Mouse (Mus musculus) limb, embryonic 12.5 days (tissue): ENCODE data around the gene Anxa6. TPM values are rescaled to one million over a fixed set of nuclear protein-coding genes. Genes with fewer than 3 reads are reported as not detected.
"Not testable (repeated sequence)": the region's sequence is repeated elsewhere in the genome, so short reads cannot be mapped to it uniquely, and the experiment has no call there.

Experiments
- ATAC-seq: fragments of 200-750 bp; cut with Nextera tagmentation; 2 replicates; pipeline ENCODE4 v1.8.0; 2017; ENCODE audit warnings: low read depth, moderate TSS enrichment; ENCODE audit not compliant: insufficient number of reproducible peaks, insufficient read depth, low FRiP score, low TSS enrichment
- H3K27ac ChIP-seq: fragments of 300-500 bp; sonication (generic); 2 replicates; pipeline ENCODE4 v1.5.1; 2016; ENCODE audit warnings: mild to moderate bottlenecking, moderate library complexity
- H3K27me3 ChIP-seq: fragments of 300-500 bp; sonication (generic); 2 replicates; pipeline ENCODE4 v1.6.1; 2016; ENCODE audit warnings: mild to moderate bottlenecking, moderate library complexity
- H3K36me3 ChIP-seq: fragments of 300-500 bp; sonication (generic); 2 replicates; pipeline ENCODE4 v1.6.1; 2016; ENCODE audit warnings: mild to moderate bottlenecking, moderate library complexity
- H3K4me1 ChIP-seq: fragments of 300-500 bp; sonication (generic); replicated peaks from 2 replicates; pipeline ENCODE4 v1.6.1; 2016
- H3K4me2 ChIP-seq: fragments of 300-500 bp; sonication (generic); 2 replicates; pipeline ENCODE4 v1.6.1; 2016; ENCODE audit warnings: mild to moderate bottlenecking, moderate library complexity
- H3K4me3 ChIP-seq: fragments of 300-500 bp; sonication (generic); replicated peaks from 2 replicates; pipeline ENCODE4 v1.5.1; 2016; ENCODE audit warnings: mild to moderate bottlenecking
- H3K9ac ChIP-seq: fragments of 300-500 bp; sonication (generic); replicated peaks from 2 replicates; pipeline ENCODE4 v1.6.1; 2016; ENCODE audit warnings: mild to moderate bottlenecking, moderate library complexity
- H3K9me3 ChIP-seq: fragments of 300-500 bp; sonication (generic); 2 replicates; pipeline ENCODE4 v1.6.1; 2016; ENCODE audit warnings: mild to moderate bottlenecking, moderate library complexity
- WGBS: fragments of 180-500 bp; shearing (Covaris S2); methylation state at CpG from one replicate; pipeline ENCODE4 v1.1.7; 2016; 5-methylcytosine and 5-hydroxymethylcytosine counted together
- polyA plus RNA-seq: library from polyadenylated mRNA; unstranded; fragments of >200 nt; fragmentation: Nextera tagmentation; extraction: Ambion mirVana; gene quantifications from 2 replicates; pipeline ENCODE4 v1.2.1, GENCODE M21; 2016

The Anxa6 gene
- polyA plus RNA-seq, 1 experiment from 2014 or later = 168 TPM

DNA sequence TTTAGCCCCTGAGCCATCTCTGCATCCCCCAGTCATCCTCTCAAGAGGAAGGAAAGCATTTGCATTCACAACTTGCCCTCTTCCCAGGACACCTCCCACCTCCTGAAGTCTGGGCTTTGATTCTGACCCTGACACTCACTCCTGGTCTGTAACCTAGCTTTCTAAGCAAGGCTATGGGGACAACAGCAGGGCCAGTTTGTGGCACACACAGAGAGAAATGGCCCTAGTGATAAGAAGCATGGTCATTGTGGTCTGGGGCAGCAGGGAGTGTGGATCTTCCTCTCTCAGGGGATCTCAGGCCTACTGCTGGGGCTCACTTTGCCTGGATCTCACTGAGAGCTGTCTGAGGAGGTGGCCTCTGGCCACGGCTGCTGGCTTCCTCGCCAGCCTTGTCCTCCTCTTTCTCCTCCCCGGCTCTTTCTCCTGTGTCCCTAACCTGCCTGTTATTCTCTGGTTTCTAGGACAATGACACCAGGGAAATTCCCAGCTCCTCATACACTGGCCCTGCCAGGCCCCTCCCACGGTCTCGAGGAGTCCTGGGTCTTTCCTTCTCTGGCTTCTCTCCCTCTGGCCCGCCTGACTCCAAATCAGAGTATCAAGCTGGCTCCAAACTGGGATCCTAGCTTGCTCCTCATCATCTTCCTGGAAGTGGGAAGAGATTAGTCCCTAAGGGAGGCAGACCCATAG lies 71.9 kb downstream of the Anxa6 start:
- no peak overlapping the region for H3K4me2 ChIP-seq
- no peaks in the 10 kb centered on the region for H3K27me3 ChIP-seq
- no peaks in the 10 kb centered on the region for H3K9me3 ChIP-seq
- no peak for ATAC-seq
- peaks cover 4% of the 10 kb centered on the region; the same call in 1 of the 2 replicates for H3K4me1 ChIP-seq
- H3K36me3 ChIP-seq = no peaks in the 10 kb centered on the region
- H3K9ac ChIP-seq = no peak overlapping the region
- no peak overlapping the region for H3K4me3 ChIP-seq
- 70% methylated on average over 6 of the region's 6 CpGs for WGBS
- no peak overlapping the region for H3K27ac ChIP-seq

DNA sequence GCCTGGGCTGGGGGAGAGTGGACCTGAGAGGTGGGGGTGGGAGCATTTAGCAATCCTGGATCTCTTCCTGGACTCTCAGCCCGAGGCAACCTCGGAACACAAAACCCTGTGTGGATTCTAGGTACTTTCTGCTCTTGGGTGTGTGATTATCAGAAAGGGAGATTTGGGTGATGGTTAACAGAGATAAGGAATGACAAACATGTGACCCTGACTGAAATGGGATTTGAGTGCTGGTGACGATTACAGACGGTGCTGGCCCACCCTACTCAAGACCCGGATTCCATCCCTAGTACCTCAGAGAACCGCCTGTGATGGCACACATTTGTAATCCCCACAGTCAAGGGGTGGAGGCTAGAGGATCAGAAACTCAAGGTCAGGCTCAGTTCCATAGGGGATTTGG lies 73.0 kb downstream of the Anxa6 start:
- no peak overlapping the region for H3K9ac ChIP-seq
- WGBS = 82% methylated on average over 6 of the region's 6 CpGs
- H3K4me3 ChIP-seq = no peak overlapping the region
- ATAC-seq = no peak
- H3K36me3 ChIP-seq = no peaks in the 10 kb centered on the region
- H3K9me3 ChIP-seq = no peaks in the 10 kb centered on the region
- no peaks in the 10 kb centered on the region for H3K27me3 ChIP-seq
- H3K27ac ChIP-seq = no peak overlapping the region
- H3K4me2 ChIP-seq = no peak overlapping the region
- H3K4me1 ChIP-seq = peaks cover 4% of the 10 kb centered on the region; the same call in 1 of the 2 replicates

DNA sequence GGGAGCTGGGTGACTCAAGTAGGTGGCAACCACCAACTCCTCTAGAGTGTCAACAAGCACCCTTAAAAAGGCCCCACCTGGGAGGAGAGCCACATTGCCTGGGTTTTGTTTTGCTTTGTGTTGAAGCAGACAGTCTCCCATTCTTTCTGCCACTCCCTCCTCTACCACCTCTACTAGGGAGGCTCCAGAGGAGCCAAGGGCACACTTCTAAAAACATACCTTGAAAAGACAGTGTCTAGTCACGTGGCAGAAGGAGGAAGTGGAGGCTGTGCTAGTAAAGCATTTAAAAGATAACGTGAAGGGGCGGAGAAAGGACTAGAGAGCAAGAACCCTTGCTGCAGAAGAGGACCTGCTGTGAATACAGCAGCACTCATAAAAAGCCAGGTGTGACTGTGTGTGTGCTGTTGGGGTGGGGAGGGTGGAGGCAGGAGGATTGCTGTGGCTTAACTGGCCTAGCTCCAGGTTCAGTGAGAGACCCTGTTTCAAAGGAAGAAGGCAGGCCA lies 74.6 kb downstream of the Anxa6 start:
- 34% methylated on average over 3 of the region's 3 CpGs for WGBS
- H3K27ac ChIP-seq = no peak overlapping the region
- no peaks in the 10 kb centered on the region for H3K27me3 ChIP-seq
- H3K9me3 ChIP-seq = no peaks in the 10 kb centered on the region
- no peak for ATAC-seq
- H3K4me1 ChIP-seq = peaks cover 19% of the 10 kb centered on the region
- no peak overlapping the region; the same call in 1 of the 2 replicates for H3K9ac ChIP-seq
- H3K4me3 ChIP-seq = no peak overlapping the region
- H3K36me3 ChIP-seq = no peaks in the 10 kb centered on the region
- H3K4me2 ChIP-seq = no peak overlapping the region

DNA sequence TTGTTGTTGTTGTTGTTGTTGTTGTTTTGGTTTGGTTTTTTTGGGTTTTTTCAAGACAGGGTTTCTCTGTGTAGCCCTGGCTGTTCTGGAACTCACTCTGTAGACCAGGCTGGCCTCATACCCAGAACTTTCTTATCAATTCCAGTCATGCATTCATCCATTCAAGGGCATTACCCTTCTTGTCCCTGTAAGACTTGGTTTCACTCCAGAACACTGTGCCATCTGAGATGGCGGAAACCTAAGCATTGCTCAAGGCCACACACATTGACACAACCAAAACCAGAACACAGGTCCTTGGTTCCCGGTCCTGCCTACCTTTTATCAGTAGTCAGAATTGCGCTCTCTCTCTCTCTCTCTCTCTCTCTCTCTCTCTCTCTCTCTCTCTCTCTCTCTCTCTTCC lies 75.5 kb downstream of the Anxa6 start:
- not testable (repeated sequence) for H3K36me3 ChIP-seq, H3K27me3 ChIP-seq, H3K9ac ChIP-seq, H3K4me3 ChIP-seq, H3K9me3 ChIP-seq, ATAC-seq, H3K4me2 ChIP-seq, H3K27ac ChIP-seq
- WGBS = 90% methylated on average over 3 of the region's 3 CpGs
- H3K4me1 ChIP-seq = peaks cover 16% of the 10 kb centered on the region

DNA sequence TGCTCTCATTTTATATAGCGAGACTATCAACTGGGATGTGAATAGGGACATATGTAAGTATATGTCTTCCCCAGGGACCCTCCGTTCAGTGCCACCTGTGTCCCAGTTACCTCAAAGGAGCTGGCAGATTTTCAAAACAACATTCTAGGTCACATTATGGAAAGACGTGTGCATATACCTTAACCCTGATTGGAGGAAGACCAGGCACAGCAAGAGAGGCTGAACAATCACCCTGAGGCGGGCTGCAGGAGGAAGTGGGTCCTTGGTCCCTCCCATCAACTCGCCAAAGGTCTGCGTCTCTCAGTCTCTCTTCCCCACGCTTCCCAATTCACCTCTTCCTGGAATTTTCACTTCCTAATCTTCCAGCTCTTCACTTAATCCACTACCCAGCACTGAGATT lies 76.3 kb downstream of the Anxa6 start:
- Histone ChIP-seq H3K9me3 (no peaks in the 10 kb centered on the region), H3K36me3 (no peaks in the 10 kb centered on the region), H3K4me1 (peaks cover 15% of the 10 kb centered on the region), H3K4me2 (no peak overlapping the region), H3K27ac (no peak overlapping the region), H3K9ac (no peak overlapping the region), H3K4me3 (no peak overlapping the region), H3K27me3 (no peaks in the 10 kb centered on the region)
- WGBS = 68% methylated on average over 7 of the region's 7 CpGs
- no peak for ATAC-seq

DNA sequence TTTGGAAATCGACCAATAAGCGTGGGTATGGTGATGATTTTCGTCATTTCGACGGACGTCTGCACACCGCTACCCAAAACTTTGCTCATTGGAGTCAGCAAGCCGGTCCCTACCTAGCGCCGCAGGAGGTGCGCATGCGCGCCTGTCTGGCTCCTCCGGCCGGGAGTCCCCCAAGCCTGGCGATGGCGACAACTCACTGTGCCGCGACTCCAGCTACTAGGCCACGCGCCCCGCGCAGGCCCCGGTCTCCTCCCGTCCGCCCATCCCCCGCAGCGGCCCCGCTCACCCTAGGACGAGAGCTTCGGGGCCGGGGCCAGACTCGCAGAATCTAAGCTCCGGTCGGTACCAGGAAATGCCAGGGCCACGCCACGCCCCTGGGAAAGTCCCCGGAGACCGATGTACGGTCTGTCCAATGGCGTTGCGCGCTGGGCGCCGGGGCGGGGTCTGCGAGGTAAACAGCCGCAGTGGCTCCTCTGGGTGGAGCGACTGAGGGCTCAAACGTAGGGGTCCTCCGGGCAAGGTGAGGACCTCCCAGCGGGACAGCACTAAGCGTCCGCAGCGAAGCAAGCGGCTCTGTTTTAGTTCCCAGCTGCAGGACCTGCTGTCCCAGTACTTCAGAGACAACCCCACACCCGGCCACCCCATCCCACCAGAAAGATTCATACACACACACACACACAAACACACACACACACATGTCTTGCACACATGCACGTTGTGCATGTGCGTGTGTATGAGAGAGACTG lies 77.3 kb downstream of the Anxa6 start:
- no peaks in the 10 kb centered on the region for H3K9me3 ChIP-seq
- no peaks in the 10 kb centered on the region for H3K27me3 ChIP-seq
- peak overlapping the region; percentile 72 for H3K4me2 ChIP-seq
- peak overlapping the region; percentile 64 for H3K4me3 ChIP-seq
- peak overlapping the region; percentile 75 for H3K9ac ChIP-seq
- WGBS = under 1% methylated on average over 59 of the region's 59 CpGs
- H3K36me3 ChIP-seq = no peaks in the 10 kb centered on the region
- peak; percentile 98 for ATAC-seq
- peak overlapping the region; percentile 92 for H3K27ac ChIP-seq
- H3K4me1 ChIP-seq = peaks cover 15% of the 10 kb centered on the region

DNA sequence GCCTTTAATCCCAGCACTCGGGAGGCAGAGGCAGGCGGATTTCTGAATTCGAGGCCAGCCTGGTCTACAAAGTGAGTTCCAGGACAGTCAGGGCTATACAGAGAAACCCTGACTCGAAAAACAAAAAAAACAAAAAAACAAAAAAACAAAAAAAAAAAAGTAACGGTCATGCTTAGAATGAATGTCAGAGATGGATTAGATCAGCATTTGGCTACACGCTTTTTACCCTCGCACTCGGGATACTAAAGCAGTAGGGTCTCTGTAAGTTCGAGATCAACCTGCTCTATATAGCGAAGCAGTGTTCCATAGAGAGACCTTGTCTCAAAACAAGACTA lies 77.9 kb downstream of the Anxa6 start:
- ATAC-seq, H3K9me3 ChIP-seq, H3K27me3 ChIP-seq, H3K36me3 ChIP-seq: not testable (repeated sequence)
- Histone ChIP-seq H3K4me3 (peak overlapping the region; percentile 64), H3K27ac (0 out of 2 replicates have a peak overlapping the region, but pooled peaks have one; percentile 92), H3K4me2 (peak overlapping the region; percentile 72), H3K4me1 (peaks cover 15% of the 10 kb centered on the region), H3K9ac (peak overlapping the region; percentile 75)
- 42% methylated on average over 10 of the region's 10 CpGs for WGBS

DNA sequence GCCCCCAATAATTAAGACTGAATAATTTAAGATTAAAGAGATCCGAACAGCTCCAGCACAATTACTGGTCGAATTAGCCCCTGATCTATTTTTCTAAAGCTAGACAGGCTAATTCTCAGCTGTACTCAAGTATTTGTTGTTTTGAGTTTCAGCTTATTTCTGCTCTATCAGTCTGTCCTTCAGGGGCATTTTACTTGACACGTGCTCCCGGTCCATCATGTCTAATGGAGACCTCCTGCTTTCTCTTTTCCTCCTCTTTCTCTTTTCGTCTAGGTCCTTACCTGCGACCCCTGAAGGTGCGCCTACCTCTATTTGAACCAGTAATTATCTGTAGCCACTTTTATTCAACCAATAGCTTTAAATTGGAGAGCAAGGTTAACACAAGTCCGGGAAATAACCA lies 78.5 kb downstream of the Anxa6 start:
- Histone ChIP-seq H3K9ac (no peak overlapping the region), H3K27me3 (no peaks in the 10 kb centered on the region), H3K27ac (no peak overlapping the region), H3K36me3 (no peaks in the 10 kb centered on the region), H3K4me3 (no peak overlapping the region), H3K9me3 (no peaks in the 10 kb centered on the region), H3K4me2 (peak overlapping the region; percentile 72; the same call in 1 of the 2 replicates), H3K4me1 (peaks cover 15% of the 10 kb centered on the region)
- no peak for ATAC-seq
- WGBS = 88% methylated on average over 8 of the region's 8 CpGs

DNA sequence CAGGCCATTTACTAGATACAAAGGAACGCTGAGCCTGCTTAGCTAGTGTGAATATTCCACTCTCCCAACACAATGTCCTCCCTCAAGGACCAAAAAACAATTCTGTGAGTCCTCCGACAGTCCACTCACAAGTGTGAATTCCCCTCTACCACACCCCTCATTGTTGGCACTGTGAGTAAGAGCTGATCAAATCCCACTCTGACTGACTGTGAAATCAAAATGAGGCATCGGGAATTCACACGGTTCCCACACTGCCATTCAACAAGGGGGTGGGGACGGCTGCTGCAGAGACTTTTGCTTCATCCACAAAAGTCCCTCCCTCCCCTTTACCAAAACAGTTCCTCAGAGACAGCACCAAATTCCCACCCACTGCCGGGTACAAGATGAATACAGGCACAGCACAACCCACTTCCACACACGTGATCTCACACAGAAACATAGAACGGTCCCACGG lies 79.2 kb downstream of the Anxa6 start:
- Histone ChIP-seq H3K4me2 (peak overlapping the region; percentile 25), H3K27ac (no peak overlapping the region), H3K4me3 (no peak overlapping the region), H3K9me3 (no peaks in the 10 kb centered on the region), H3K4me1 (peaks cover 15% of the 10 kb centered on the region), H3K36me3 (no peaks in the 10 kb centered on the region), H3K27me3 (no peaks in the 10 kb centered on the region), H3K9ac (no peak overlapping the region)
- ATAC-seq = no peak
- 40% methylated on average over 9 of the region's 9 CpGs for WGBS

DNA sequence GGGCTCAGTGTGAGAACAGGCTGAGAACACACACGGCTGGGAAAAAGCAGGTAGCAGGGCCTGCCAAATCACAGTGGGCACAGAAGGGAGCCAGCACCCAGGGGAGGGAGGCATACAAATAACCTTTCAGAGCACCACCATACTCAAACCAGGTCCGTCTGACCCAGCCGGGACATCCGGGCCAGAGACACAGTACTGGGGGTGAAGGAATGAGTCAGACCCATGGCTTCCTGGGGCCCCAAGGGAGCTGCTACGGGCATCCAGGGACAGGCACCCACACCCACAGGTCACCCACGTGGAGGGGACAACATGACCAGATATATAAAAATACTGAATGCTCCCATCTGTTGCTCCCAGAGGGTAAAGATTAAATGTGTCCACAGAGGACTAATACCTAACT lies 80.6 kb downstream of the Anxa6 start:
- ATAC-seq = no peak
- Histone ChIP-seq H3K4me2 (no peak overlapping the region), H3K4me1 (peaks cover 15% of the 10 kb centered on the region), H3K27ac (no peak overlapping the region), H3K9me3 (no peaks in the 10 kb centered on the region), H3K36me3 (no peaks in the 10 kb centered on the region), H3K9ac (no peak overlapping the region), H3K4me3 (no peak overlapping the region), H3K27me3 (no peaks in the 10 kb centered on the region)
- 73% methylated on average over 6 of the region's 6 CpGs for WGBS

DNA sequence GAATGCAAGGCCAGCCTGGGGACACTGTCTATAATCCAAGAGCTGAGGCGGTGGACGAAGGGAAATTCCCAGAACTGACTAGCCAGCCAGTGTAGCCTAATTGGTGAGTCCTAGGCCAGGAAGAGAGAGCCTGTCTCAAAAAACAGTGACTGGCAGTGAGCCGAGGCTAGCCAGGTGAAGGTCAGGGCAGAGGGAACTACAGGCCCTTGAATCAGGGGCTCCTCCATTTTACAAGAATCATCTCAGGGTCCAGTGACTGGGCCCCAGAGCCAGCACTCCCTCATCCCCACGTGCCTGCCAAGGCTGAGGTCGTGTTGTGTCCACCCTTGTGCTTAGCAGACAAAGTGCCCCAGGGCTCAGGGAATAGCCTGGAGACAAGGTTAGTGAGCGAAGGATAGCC lies 82.6 kb downstream of the Anxa6 start:
- WGBS = 82% methylated on average over 6 of the region's 6 CpGs
- Histone ChIP-seq H3K27ac (no peak overlapping the region), H3K4me2 (no peak overlapping the region), H3K36me3 (peaks cover 8% of the 10 kb centered on the region; the same call in 1 of the 2 replicates), H3K27me3 (no peaks in the 10 kb centered on the region), H3K4me3 (no peak overlapping the region), H3K9me3 (no peaks in the 10 kb centered on the region), H3K9ac (no peak overlapping the region), H3K4me1 (peaks cover 15% of the 10 kb centered on the region)
- no peak for ATAC-seq
